Comparison of ENCODE assay signal across 8 mouse cellular contexts in genomic region chr6:17305954-17306601, GRCm38 (mm10). TPM values are rescaled to one million over a fixed set of nuclear protein-coding genes. Genes with fewer than 3 reads are reported as not detected.
DNase-seq lines count a peak whose midpoint lies in the region; ATAC-seq and TF ChIP-seq lines count a peak whose summit lies in the region.

Gene Cav1, plus strand, starts transcription at chr6:17306335.

- H3K27me3 ChIP-seq in forebrain, embryonic 12.5 days, result peaks cover 40% of the 10 kb centered on the region
- H3K27me3 ChIP-seq in heart, embryonic 14.5 days (ENCODE audit: control insufficient read depth, insufficient read depth, low read length), result no peaks in the 10 kb centered on the region
- H3K27me3 ChIP-seq in liver, adult 2 months (ENCODE audit: control insufficient read depth, insufficient read depth, low read length), result no peaks in the 10 kb centered on the region
- H3K27me3 ChIP-seq in midbrain, postnatal 0 days (ENCODE audit: insufficient read depth, low read length), result peaks cover 14% of the 10 kb centered on the region

- H3K79me2 ChIP-seq in liver, adult 2 months (ENCODE audit: control insufficient read depth, insufficient read depth, low read length), result no peaks in the 10 kb centered on the region

- peak; percentile 84 for ATAC-seq in forebrain, embryonic 12.5 days (ENCODE audit: low FRiP score)
- peak; percentile 77 for ATAC-seq in heart, embryonic 14.5 days (ENCODE audit: insufficient number of reproducible peaks, insufficient read depth, low FRiP score, low read depth)
- peak; percentile 66 for ATAC-seq in midbrain, postnatal 0 days (ENCODE audit: low FRiP score)

- TF ChIP-seq CTCF in brain, embryonic 14.5 days (IDR thresholded peaks at IDR 0.05; ENCODE audit: borderline replicate concordance, extremely low read depth, insufficient read depth, insufficient read length), result no peak
- 0 out of 2 replicates have a peak, but pooled peaks have one; percentile 17 for TF ChIP-seq CTCF in liver, adult 2 months (IDR thresholded peaks at IDR 0.05; ENCODE audit: low read depth, low read length)
- TF ChIP-seq CTCF in midbrain, postnatal 0 days (IDR thresholded peaks at IDR 0.05), result no peak

- peak within 1 kb of the TSS; percentile 79 for H3K4me2 ChIP-seq in forebrain, embryonic 12.5 days
- peak within 1 kb of the TSS; percentile 96 for H3K4me2 ChIP-seq in heart, embryonic 14.5 days (ENCODE audit: low read length)
- H3K4me2 ChIP-seq in midbrain, postnatal 0 days (ENCODE audit: low read depth, low read length, poor library complexity, severe bottlenecking), result peak within 1 kb of the TSS; percentile 96

- no peak within 1 kb of the TSS; the same call in 1 of the 2 replicates for H3K27ac ChIP-seq in forebrain, embryonic 12.5 days
- peak within 1 kb of the TSS; percentile 78 to 85 for H3K27ac ChIP-seq in heart, embryonic 14.5 days (replicated peaks in 1 of 2; ENCODE audit: control insufficient read depth in 1 of 2, insufficient read depth in 1 of 2, low read depth in 2 of 2, low read length in 2 of 2)
- H3K27ac ChIP-seq in liver, adult 2 months (replicated peaks; ENCODE audit: insufficient read depth, low read depth, low read length), result no peak within 1 kb of the TSS
- H3K27ac ChIP-seq in midbrain, postnatal 0 days (ENCODE audit: low read depth, low read length), result no peak within 1 kb of the TSS

- TF ChIP-seq POLR2A in brain, embryonic 14.5 days (IDR thresholded peaks at IDR 0.05; ENCODE audit: borderline replicate concordance, extremely low read depth, insufficient read depth, insufficient read length, poor library complexity, severe bottlenecking), result no peak
- no peak for TF ChIP-seq POLR2A in liver, adult 2 months (IDR thresholded peaks at IDR 0.05; ENCODE audit: extremely low read depth, insufficient read depth, low read length)

- DNase-seq in 3134 (ENCODE audit: extremely low read depth, insufficient read length, low spot score), result peak; percentile 94
- peak; percentile 91 for DNase-seq in brain, embryonic 14.5 days (ENCODE audit: low read depth)
- peak; percentile 85 for DNase-seq in kidney, postnatal 14 days
- DNase-seq in liver, adult 2 months (ENCODE audit: extremely low read depth, low read depth, low spot score), result peak; percentile 9
- peak; percentile 56 for DNase-seq in midbrain, postnatal 0 days (ENCODE audit: low spot score)
- DNase-seq in testis, postnatal 14 days (ENCODE audit: low spot score), result peak; percentile 67

- H3K9ac ChIP-seq in forebrain, embryonic 12.5 days, result peak within 1 kb of the TSS; percentile 55
- H3K9ac ChIP-seq in heart, embryonic 14.5 days (ENCODE audit: low read length), result peak within 1 kb of the TSS; percentile 78
- peak within 1 kb of the TSS; percentile 40 for H3K9ac ChIP-seq in liver, adult 2 months (ENCODE audit: low read depth, low read length)
- peak within 1 kb of the TSS; percentile 60 for H3K9ac ChIP-seq in midbrain, postnatal 0 days (replicated peaks; ENCODE audit: low read length, poor library complexity, severe bottlenecking)

- H3K4me1 ChIP-seq in forebrain, embryonic 12.5 days, result peaks cover 21% of the 10 kb centered on the region
- H3K4me1 ChIP-seq in heart, embryonic 14.5 days (ENCODE audit: control insufficient read depth in 2 of 2, insufficient read depth in 2 of 2, low read length in 2 of 2), result peaks cover 2 to 5% of the 10 kb centered on the region in 2 experiments; a peak in 2 of 4 replicates
- H3K4me1 ChIP-seq in liver, adult 2 months (ENCODE audit: control insufficient read depth, insufficient read depth, low read length), result peaks cover 4% of the 10 kb centered on the region
- 0 out of 2 replicates have a peak, but pooled peaks cover 11% of the 10 kb centered on the region for H3K4me1 ChIP-seq in midbrain, postnatal 0 days (ENCODE audit: insufficient read depth, low read length)

- no peaks in the 10 kb centered on the region for H3K9me3 ChIP-seq in forebrain, embryonic 12.5 days
- no peaks in the 10 kb centered on the region for H3K9me3 ChIP-seq in heart, embryonic 14.5 days (ENCODE audit: control insufficient read depth, low read length)
- no peaks in the 10 kb centered on the region for H3K9me3 ChIP-seq in midbrain, postnatal 0 days (ENCODE audit: low read length)

- H3K4me3 ChIP-seq in forebrain, embryonic 12.5 days (replicated peaks), result peak within 1 kb of the TSS; percentile 45
- peak within 1 kb of the TSS; percentile 64 for H3K4me3 ChIP-seq in heart, embryonic 14.5 days (ENCODE audit: control insufficient read depth in 1 of 2, insufficient read depth in 1 of 2, low read depth in 1 of 2, low read length in 2 of 2)
- peak within 1 kb of the TSS; percentile 56 for H3K4me3 ChIP-seq in liver, adult 2 months (ENCODE audit: insufficient read depth, low read depth, low read length)
- peak within 1 kb of the TSS; percentile 52 for H3K4me3 ChIP-seq in midbrain, postnatal 0 days (ENCODE audit: low read depth, low read length)

- 1% methylated on average over 26 of the region's 26 CpGs for WGBS in forebrain, embryonic 12.5 days
- under 1% methylated on average over 26 of the region's 26 CpGs for WGBS in heart, embryonic 14.5 days
- 3% methylated on average over 25 of the region's 26 CpGs for WGBS in liver, adult 2 months
- under 1% methylated on average over 26 of the region's 26 CpGs for WGBS in midbrain, postnatal 0 days

- H3K36me3 ChIP-seq in forebrain, embryonic 12.5 days (replicated peaks), result no peaks in the 10 kb centered on the region
- H3K36me3 ChIP-seq in heart, embryonic 14.5 days (ENCODE audit: control insufficient read depth, insufficient read depth, low read length), result no peaks in the 10 kb centered on the region
- H3K36me3 ChIP-seq in liver, adult 2 months (ENCODE audit: control insufficient read depth, insufficient read depth, low read length), result no peaks in the 10 kb centered on the region
- no peaks in the 10 kb centered on the region for H3K36me3 ChIP-seq in midbrain, postnatal 0 days (ENCODE audit: insufficient read depth, low read length)

RNA-seq across cellular contexts. Expression of gene Cav1, which starts in this region (rescaled TPM):
- polyA plus RNA-seq in brain, embryonic 14.5 days (2012; rRNA removed), result 17.6 and 25.1 TPM in 2 replicates
- 10.6 and 13.5 TPM in 2 replicates for polyA plus RNA-seq in forebrain, embryonic 12.5 days (2016; fragmentation: Nextera tagmentation; extraction: Ambion mirVana)
- polyA plus RNA-seq in heart, embryonic 14.5 days (2014; fragmentation: Nextera tagmentation; extraction: Ambion mirVana), result 287 and 313 TPM in 2 replicates
- 3.8 and 4.1 TPM in 2 replicates for total RNA-seq in liver, adult 2 months (2014; rRNA removed)
- polyA plus RNA-seq in liver, adult 2 months (2012; rRNA removed), result 2.9 and 4.4 TPM in 2 replicates
- total RNA-seq in midbrain, postnatal 0 days (2014; rRNA removed), result 34.9 and 37.4 TPM in 2 replicates
- polyA plus RNA-seq in midbrain, postnatal 0 days (2015; fragmentation: Nextera tagmentation; extraction: Ambion mirVana), result 19.4 and 19.5 TPM in 2 replicates

Comparison
In these comparisons a context has a peak if more than half of its experiments do, and no peak if none do; other contexts are left out.
1. RNA of gene Cav1 (polyA plus RNA-seq): 287 to 313 TPM in heart, embryonic 14.5 days; 17.6 to 25.1 TPM in brain, embryonic 14.5 days, 19.4 to 19.5 TPM in midbrain, postnatal 0 days, 10.6 to 13.5 TPM in forebrain, embryonic 12.5 days and 2.9 to 4.4 TPM in liver, adult 2 months; every median in the first group is over 10 times any median in the second.
2. DNase-seq: peak in every context shown above with its lines; median percentile 94 in 3134; 91 in brain, embryonic 14.5 days; 85 in kidney, postnatal 14 days; 67 in testis, postnatal 14 days; 56 in midbrain, postnatal 0 days; 9 in liver, adult 2 months.
3. H3K27ac ChIP-seq: peak in heart, embryonic 14.5 days (2 of 2); none in forebrain, embryonic 12.5 days (single experiment), liver, adult 2 months (single experiment) and midbrain, postnatal 0 days (single experiment).
4. Peak in every context shown above with its lines, with median percentiles within 50 percentile points of each other: ATAC-seq, H3K4me2 ChIP-seq, H3K4me3 ChIP-seq and H3K9ac ChIP-seq.